Mouse (Mus musculus): Measurements from ENCODE around the gene Rtp3.
A peak's percentile ranks its signal among the peaks of the same experiment; 100 is the strongest.

The Rtp3 gene

DNA sequence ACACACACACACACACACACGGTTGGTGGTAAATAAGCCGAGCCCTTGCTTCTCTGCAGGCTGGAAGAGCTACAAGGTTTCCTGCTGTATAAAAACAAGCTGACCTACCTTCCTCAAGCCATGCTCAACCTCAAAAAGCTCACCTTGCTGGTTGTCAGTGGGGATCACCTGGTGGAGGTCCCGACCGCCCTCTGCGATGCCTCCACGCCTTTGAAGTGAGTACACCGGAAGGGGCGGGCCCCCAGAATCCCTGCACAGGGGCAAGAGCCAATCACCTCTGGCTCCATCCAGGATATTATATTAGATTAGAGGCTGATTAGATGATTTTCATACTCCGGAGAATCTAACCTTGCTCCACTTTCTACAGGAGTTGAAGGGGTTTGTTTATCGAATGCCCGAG lies 11.0 kb downstream of the Rtp3 start:
- no peak for DNase-seq (ENCODE audit: low read depth, low spot score)

DNA sequence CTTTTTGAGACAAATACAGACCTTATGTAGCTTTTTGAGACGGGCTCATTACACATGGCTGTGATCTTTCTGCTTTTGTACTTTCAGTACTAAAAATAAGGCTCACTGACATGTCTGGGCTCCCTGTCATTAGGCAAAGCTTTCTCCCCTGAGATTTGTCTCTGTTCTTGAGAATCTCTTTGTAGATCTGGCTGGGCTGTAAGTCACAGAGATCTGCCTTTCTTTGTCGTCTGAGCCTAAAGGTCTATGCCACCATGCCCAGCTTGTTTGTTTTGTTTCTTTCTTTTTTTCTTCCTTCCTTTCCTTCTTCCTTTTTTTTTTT lies 24.5 kb downstream of the Rtp3 start:
- DNase-seq (ENCODE audit: low read depth, low spot score), result no peak

DNA sequence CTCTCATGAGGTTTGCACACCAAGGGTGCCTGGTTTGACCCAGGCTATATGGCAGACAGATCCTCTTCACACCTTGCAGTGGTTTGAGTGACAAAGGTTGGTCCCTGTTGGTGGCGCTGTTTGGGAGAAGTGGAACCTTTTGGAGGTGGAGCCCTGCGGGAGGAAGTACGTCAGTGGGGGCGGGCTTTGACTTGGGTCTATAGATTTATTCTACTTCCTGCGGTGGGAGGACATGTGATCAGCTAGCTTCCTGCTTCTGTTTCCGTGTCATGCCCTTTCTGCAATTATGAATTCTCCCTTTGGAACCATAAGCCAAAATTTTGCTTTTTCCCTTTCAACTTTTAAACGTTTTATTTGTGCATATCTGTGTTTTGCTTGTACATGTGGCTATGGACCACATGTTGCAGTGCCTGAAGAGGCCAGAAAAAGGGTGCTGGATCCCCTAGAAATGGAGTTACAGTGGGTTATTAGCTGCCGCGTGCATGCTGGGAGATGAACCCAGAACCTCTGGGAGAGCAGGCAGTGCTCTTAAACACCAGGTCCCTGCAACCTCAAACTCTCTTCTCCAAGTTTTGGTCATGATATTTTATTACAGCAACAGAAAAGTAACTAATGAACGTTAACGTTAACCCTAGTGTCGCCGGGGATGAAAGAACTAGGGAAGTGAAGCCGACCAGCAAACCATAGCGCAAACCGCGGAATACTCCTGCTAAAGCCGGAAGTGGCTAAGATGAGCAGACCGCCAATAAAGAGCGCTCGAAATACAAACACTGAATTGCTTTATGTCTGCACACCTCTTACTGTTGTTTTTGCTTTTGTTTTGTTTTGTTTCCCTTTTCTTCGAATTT lies 25.1 kb downstream of the Rtp3 start:
- DNase-seq (ENCODE audit: low read depth, low spot score), result no peak

GRCm38 (mm10) chr9:110963566-110964115 lies 26.7 kb downstream of the Rtp3 start:
- no peak for DNase-seq (ENCODE audit: low read depth, low spot score)

DNA sequence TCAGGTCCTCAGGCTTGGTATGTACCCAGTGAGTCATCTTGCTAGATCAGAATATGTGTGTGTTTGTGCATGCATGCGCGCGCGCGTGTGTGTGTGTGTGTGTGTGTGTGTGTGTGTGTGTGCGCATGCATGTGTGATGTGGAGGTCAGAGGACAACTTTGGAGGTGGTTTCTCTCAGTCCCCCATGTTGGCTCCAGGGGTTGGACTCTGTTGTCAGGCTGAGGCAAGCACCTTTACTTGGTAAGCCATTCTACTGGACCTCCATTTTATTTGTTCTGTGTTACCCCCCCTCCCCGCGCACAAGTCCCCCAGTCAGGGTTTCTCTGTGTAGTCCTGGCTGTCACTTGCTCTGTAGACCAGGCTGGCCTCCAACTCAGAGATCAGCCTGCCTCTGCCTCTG lies 29.0 kb downstream of the Rtp3 start:
- no peak for DNase-seq (ENCODE audit: low read depth, low spot score)

DNA sequence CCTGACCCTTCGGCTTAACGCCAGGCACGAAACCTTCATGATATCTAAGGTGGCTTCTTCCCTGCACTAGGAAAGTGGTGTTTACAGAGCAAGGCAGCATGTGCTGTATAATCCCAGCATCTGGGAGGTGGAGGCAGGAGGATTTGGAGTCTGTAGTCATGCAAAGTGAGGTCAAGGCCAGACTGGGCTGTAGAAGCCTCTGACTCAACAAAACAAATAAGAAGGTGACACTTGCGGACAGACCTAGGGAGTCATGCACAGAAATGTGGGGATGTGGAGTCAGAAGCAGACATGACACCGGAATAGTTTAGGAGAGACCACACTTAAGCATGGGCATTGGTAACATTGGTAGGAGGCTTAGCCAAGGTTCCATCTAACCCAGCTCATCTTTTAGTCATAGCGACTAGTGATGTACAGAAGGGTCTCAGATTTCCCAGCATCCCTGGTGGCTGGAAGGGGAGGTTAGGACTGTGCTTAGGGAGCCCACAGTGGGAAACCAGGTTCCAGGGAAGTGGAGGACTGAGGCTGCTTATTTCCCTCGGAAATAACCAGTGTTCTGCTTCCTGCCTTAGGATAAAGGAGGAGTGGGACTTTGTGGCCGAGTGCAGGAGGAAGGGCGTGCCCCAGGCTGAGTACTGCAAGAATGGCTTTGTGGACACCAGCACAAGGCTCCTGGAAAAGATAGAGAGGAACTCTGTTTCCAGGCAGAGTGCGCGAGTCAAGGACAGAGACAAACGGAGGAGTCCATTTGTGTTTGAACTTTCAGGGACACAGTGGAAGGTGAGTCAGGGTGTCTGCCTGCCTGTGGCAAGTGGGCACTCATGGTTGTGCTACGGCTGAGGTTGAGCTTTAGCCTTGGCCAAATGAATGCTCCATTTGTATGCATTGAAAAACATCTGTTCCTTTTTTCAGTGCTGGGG lies 29.9 kb downstream of the Rtp3 start:
- no peak for DNase-seq (ENCODE audit: low read depth, low spot score)

DNA sequence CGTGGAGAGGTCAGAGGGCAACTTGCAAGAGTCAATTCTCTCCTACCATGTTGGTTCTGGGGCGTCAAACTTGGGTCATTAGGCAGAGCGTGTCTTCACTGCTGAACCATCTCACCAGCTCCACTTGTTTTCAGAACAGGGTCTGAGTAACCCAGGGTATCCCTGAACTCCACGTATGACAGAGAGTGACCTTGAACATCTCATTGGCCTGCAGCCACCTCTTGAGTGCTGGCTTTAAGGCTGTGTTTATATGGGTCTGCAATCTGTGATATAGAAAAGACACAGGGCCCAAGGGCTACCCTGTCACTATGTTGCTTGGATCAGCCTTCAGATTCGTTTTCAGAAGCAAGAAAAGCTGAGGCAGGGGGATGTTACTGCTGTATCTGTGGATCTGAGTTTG lies 30.7 kb downstream of the Rtp3 start:
- DNase-seq (ENCODE audit: low read depth, low spot score), result no peak

DNA sequence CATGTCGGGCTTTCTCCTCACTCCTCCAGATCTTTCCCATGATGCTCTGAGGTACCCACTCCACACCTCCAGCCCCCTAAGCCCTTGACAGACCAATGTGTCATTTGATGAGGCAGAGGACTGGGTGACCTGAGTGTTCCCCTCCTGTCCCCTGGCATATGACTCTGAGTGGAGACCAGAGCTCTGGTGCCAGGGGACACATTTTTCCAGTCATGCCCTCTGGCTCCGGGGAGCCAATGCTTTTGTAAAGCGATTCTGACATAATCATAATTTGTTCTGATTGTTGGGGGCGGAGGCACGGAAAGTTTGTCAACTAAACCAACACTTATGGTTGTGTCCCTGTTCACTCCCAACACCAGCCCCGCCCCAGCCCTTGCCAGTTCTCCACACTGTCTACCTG lies 34.4 kb downstream of the Rtp3 start:
- DNase-seq (ENCODE audit: low read depth, low spot score), result no peak

DNA sequence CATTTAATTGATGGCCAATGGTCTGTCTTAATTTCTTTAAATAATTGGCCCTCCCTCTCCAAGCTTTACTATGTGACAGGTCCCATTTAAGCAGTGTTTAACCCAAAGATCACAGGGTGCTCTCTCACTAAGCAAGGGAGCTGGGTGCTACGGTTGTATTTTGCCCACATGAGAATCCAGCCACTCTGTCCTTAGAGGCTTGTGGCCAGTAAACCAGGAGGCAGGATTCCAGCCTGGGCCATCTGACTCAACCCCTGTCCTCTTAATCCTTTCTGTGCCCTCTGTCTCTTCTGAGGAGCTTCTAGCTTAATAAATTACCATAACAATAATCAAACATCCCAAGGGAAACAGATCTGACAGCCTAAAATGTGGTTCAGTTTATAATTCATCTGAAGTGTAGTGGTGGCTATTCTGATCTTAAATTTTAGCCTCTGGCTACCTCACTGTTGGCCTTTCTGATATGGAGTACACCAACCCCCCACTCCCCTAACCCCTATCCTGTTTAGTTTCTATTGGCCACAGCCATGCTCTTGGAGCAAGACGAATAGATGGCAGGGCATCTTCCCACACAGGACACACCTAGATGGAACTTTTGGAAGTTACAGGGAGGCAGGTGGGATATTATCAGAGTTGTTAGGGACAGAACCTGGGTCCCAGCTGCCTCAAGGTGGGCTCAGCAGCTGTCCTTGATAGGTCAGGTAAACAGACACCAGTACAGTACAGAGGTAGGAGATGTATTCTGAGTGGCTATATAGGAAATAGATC lies 35.5 kb downstream of the Rtp3 start:
- no peak for DNase-seq (ENCODE audit: low read depth, low spot score)

DNA sequence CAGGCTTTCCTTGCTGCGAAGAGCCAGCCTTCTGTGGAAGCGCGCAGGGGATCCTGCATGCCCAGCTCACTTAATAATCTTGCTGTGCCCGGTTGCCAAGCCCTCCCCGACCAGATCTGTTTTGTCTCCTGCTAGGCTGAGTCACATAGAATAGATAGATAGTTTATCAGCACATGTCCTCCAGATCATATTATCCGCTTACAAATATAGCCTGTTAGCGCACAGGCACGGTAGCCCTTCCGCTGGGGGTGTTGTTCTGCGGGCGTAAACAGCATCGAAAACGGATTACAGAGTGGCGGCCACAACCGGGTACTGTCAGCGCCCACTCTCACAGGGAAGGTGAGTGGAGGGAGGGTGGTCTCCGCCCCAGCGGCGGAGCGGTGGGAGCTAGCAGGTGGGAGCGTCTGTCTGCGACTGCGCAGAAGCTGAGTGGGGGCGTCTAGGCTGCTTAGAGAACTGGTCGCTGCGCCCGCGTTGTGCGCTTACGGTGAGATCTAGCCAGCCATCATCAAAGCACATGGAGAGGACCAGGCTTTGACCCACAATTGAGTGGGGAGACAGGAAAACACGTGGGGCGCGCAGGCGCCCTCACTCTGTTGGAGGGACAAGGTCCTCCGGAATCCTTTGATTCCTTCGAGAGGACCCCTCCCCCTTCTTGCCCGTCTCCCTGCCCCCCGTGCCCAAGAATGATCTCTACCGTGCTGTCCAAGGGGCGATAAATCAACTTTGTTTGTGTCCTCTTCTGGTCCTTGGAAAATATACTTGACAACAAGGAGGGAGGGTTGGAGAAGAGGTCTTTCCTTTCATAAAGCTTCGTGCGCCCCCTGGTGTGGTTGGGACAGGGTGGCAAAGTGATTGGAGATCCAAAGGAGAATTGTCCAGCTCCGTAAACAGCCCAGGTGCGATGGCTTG lies 36.6 kb downstream of the Rtp3 start:
- peak; percentile 81 for DNase-seq (ENCODE audit: low read depth, low spot score)

- DNase-seq (ENCODE audit: low read depth, low spot score), result no peak
These were observed 37.3 kb downstream of the Rtp3 start for GRCm38 (mm10) chr9:110952931-110953549.

DNA sequence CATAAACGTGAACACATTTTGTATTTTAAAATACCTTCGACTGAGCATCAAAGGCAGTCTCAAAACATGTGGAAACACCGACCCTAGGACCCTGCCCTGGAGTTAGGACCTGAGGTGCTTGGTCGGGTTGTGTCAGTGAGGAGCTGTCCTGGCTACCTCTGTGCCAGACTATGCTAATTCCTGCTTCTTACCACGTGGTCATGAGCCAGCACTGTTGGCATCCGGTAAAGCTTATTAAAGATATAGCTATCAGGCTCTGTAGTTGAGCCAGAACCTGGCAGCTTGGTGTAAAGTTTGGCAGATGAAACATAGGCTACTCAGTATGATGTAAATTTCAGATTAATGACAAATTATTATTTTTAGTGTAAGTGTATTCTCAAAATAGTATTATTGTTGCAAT lies 38.0 kb downstream of the Rtp3 start:
- no peak for DNase-seq (ENCODE audit: low read depth, low spot score)

DNA sequence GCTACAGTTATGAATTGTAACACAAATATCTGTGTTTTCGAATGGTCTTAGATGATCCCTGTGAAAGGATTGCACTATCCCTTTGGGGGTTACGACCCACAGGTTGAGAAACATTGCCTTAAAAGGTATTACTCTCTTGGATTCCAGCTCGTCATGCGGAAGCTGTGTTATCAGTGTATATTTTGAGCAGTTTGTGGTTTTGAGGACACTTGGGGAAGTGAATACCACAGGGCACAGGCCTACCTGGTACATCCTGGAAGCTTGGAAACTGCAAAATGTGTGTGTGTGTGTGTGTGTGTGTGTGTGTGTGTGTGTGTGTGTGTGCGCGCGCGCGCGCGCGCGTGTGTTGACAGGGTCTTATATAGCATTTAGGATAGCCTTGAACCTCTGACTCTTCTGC lies 38.5 kb downstream of the Rtp3 start:
- no peak for DNase-seq (ENCODE audit: low read depth, low spot score)

GRCm38 (mm10) chr9:110951397-110951796 lies 39.0 kb downstream of the Rtp3 start, which contains the start of gene Lrrc2:
Gene Lrrc2, plus strand, starts transcription at chr9:110951545.
- DNase-seq (ENCODE audit: low read depth, low spot score), result no peak

DNA sequence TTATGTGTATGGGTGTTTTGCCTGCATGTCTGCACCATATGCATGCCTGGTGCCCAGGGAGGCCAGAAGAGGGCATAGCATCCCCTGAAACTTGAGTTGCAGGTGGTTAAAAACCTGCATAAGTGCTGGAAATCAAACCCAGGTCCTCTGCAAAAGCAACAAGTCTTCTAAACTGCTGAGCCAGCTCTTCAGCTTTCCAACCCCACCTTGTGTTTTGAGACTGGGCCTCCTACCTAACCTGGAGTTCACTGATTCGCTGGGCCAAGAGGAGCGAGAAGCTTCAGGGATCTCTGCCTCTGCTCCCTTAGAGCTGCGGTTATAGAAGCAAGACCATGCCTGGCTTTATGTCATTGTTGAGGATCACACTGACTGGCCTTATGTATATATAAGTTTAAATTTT lies 40.3 kb downstream of the Rtp3 start:
- DNase-seq (ENCODE audit: low read depth, low spot score), result no peak

- DNase-seq (ENCODE audit: low read depth, low spot score), result no peak
These were observed 41.5 kb downstream of the Rtp3 start for GRCm38 (mm10) chr9:110948813-110949310.

DNA sequence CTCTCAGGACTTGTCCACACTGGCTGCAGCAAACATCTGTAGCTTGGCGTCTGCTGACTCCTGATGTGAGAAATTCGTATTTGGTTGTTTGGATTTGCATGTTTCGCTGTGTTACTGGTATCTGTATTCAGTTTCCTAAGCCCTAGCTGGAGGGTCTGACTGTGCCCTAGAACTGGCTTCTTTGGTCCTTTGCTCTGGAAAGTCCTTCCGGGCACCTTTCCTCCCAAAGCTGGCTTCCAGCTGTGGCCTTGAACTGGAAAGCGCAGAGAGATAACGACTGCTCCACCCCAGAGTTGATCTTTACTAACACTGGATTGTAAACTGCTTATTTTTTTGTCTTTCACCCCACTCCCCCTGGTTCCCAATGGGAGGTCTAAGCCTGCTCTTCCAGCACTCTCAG lies 42.5 kb downstream of the Rtp3 start:
- no peak for DNase-seq (ENCODE audit: low read depth, low spot score)

DNA sequence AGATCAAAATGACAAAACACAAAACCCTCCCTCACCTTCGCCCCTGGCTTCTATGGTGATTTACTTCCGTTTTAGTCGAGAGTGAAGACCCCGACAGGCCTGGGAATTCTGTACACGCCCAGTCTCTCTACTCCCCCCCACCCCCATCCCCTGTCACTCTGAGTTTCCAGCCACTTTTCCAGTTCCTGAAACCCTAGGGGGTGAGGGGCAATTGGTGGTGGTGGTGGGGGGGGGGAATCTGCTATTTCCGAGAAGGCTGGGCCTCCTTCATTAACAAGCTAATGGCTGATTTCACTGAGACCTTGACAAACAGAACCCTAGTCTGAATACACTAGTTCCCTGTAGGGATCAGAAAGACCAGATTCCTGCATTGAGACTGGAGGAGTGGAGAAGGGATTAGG lies 43.1 kb downstream of the Rtp3 start:
- no peak for DNase-seq (ENCODE audit: low read depth, low spot score)

- no peak for DNase-seq (ENCODE audit: low read depth, low spot score)
These were observed 43.8 kb downstream of the Rtp3 start for GRCm38 (mm10) chr9:110946548-110947044.

GRCm38 (mm10) chr9:110945926-110946325 lies 44.5 kb downstream of the Rtp3 start, which contains the start of gene Tdgf1:
Gene Tdgf1, minus strand, starts transcription at chr9:110946158.
- no peak for DNase-seq (ENCODE audit: low read depth, low spot score)
